Mouse (Mus musculus) olfactory bulb, adult 2 months (tissue): ENCODE measurements at regions not wholly inside any gene's neighbourhood (a gene's known extent, or its start where the extent isn't known, plus 50 kb on each side); places are given as distances from the start of the nearest gene placed in this dataset.

Experiments used
- CTCF ChIP-seq: fragments of 200-500 bp; IDR thresholded peaks from 2 replicates; pipeline ENCODE4 v1.5.1; 2012; ENCODE audit warnings: low read depth, mild to moderate bottlenecking, low read length, moderate library complexity; ENCODE audit not compliant: insufficient read depth
- POLR2A ChIP-seq: fragments of 200-500 bp; IDR thresholded peaks from 2 replicates; pipeline ENCODE4 v1.6.1; 2012; ENCODE audit warnings: mild to moderate bottlenecking, low read depth, low read length, moderate library complexity; ENCODE audit not compliant: insufficient read depth

- TF ChIP-seq POLR2A (no peak), CTCF (no peak)
These were observed 269.2 kb downstream of the Cxcl12 start for GRCm38 (mm10) chr6:117437411-117438101.
